Mouse (Mus musculus): ENCODE data around the gene Ern1. TPM values are rescaled to one million over a fixed set of nuclear protein-coding genes. Genes with fewer than 3 reads are reported as not detected.
"Not testable (repeated sequence)": the region's sequence is repeated elsewhere in the genome, so short reads cannot be mapped to it uniquely, and the experiment has no call there.

The Ern1 gene
- polyA plus RNA-seq, 1 experiment from 2014 or later, result 4.4 TPM

GRCm38 (mm10) chr11:106500393-106501307 lies 13.0 kb upstream of the Ern1 start:
- peak; percentile 91 for ATAC-seq (replicated peaks; ENCODE audit: insufficient number of reproducible peaks, low FRiP score, low TSS enrichment)

DNA sequence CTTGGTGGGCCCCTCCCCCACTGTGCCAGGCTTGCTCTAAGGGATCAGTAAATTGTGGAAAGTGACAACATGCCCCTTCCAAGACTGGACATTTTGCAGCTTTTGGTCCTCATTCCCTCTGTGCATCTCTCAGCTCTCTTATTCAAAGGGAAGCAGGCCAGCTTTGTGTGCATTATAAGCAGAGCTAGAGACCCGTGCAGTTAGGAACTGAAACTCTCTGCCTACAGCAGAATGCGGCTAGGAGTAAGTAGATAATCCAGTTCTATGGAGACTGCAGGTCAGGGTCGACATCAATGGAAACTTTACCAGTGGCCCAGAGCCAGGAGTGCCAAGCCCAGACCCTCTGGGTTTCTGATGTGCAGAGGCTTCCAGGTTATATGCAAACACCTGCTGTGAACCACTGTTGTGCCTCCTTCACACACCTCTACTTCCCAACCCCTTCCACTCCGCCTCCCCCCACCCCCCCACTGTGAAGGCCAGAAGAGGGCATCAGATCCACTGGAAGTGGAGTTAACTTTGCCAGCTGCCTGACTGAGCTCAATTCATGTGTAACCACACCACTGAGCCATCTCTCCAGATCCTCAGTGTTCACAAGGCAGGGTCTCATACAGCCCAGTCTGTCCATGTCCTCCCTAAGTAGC lies 11.2 kb upstream of the Ern1 start:
- no peak overlapping the region for H3K9ac ChIP-seq (ENCODE audit: low read depth, low read length)
- no peak for ATAC-seq (replicated peaks; ENCODE audit: insufficient number of reproducible peaks, low FRiP score, low TSS enrichment)
- WGBS (ENCODE audit: insufficient replicate concordance), result 23% methylated on average over 4 of the region's 4 CpGs

More at GRCm38 (mm10) chr11:106500393-106501307, 13.0 kb upstream of the Ern1 start:
- Histone ChIP-seq H3K4me3 (ENCODE audit: low read depth, low read length) (peak overlapping the region; percentile 78), H3K4me2 (peak overlapping the region; percentile 84), H3K36me3 (ENCODE audit: control insufficient read depth, insufficient read depth, low read length) (no peaks in the 10 kb centered on the region), H3K9ac (ENCODE audit: low read depth, low read length) (peak overlapping the region; percentile 99), H3K27me3 (ENCODE audit: control insufficient read depth, insufficient read depth, low read length) (no peaks in the 10 kb centered on the region), H3K27ac (ENCODE audit: low read depth, low read length) (peak overlapping the region; percentile 95), H3K4me1 (ENCODE audit: control insufficient read depth, insufficient read depth, low read length) (no peaks in the 10 kb centered on the region; the same call in 1 of the 2 replicates), H3K9me3 (replicated peaks; ENCODE audit: control insufficient read depth, low read length) (no peaks in the 10 kb centered on the region)
- WGBS (ENCODE audit: insufficient replicate concordance), result under 1% methylated on average over 53 of the region's 55 CpGs

GRCm38 (mm10) chr11:106497926-106498325 lies 10.3 kb upstream of the Ern1 start:
- no peaks in the 10 kb centered on the region for H3K36me3 ChIP-seq (ENCODE audit: control insufficient read depth, insufficient read depth, low read length)
- H3K9me3 ChIP-seq (replicated peaks; ENCODE audit: control insufficient read depth, low read length), result no peaks in the 10 kb centered on the region
- WGBS (ENCODE audit: insufficient replicate concordance), result 91% methylated on average over 2 of the region's 2 CpGs
- ATAC-seq (replicated peaks; ENCODE audit: insufficient number of reproducible peaks, low FRiP score, low TSS enrichment), result no peak
- H3K27ac ChIP-seq (ENCODE audit: low read depth, low read length), result no peak overlapping the region
- H3K4me3 ChIP-seq (ENCODE audit: low read depth, low read length), result no peak overlapping the region
- no peaks in the 10 kb centered on the region for H3K27me3 ChIP-seq (ENCODE audit: control insufficient read depth, insufficient read depth, low read length)
- no peak overlapping the region for H3K9ac ChIP-seq (ENCODE audit: low read depth, low read length)
- no peak overlapping the region for H3K4me2 ChIP-seq
- H3K4me1 ChIP-seq (ENCODE audit: control insufficient read depth, insufficient read depth, low read length), result no peaks in the 10 kb centered on the region; the same call in 1 of the 2 replicates

More for the DNA sequence above, 11.2 kb upstream of the Ern1 start:
- Histone ChIP-seq H3K9me3 (replicated peaks; ENCODE audit: control insufficient read depth, low read length) (no peaks in the 10 kb centered on the region), H3K36me3 (ENCODE audit: control insufficient read depth, insufficient read depth, low read length) (no peaks in the 10 kb centered on the region), H3K4me1 (ENCODE audit: control insufficient read depth, insufficient read depth, low read length) (no peaks in the 10 kb centered on the region; the same call in 1 of the 2 replicates), H3K27me3 (ENCODE audit: control insufficient read depth, insufficient read depth, low read length) (no peaks in the 10 kb centered on the region), H3K4me2 (no peak overlapping the region), H3K4me3 (ENCODE audit: low read depth, low read length) (no peak overlapping the region), H3K27ac (ENCODE audit: low read depth, low read length) (no peak overlapping the region)

DNA sequence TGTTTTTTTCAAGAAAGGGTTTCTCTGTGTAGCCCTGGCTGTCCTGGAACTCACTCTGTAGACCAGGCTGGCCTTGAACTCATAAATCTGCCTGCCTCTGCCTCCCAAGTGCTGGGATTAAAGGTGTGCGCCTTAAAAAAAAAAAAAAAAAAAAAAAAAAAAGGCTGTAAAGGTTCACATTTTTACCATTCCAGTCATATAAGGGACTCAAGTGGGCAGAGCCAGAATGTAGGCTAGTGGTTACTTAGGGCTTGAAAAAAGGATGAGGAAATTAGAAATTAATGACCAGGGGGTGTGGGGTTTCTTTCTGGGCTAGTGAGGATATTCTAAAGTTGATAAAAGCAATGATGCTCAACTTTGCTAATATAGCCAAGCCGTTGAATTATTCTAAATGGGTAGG lies 9.4 kb upstream of the Ern1 start:
- not testable (repeated sequence) for H3K9ac ChIP-seq (ENCODE audit: low read depth, low read length); H3K9me3 ChIP-seq (replicated peaks; ENCODE audit: control insufficient read depth, low read length); H3K4me1 ChIP-seq (ENCODE audit: control insufficient read depth, insufficient read depth, low read length); H3K4me3 ChIP-seq (ENCODE audit: low read depth, low read length); H3K4me2 ChIP-seq; H3K27ac ChIP-seq (ENCODE audit: low read depth, low read length); H3K27me3 ChIP-seq (ENCODE audit: control insufficient read depth, insufficient read depth, low read length); H3K36me3 ChIP-seq (ENCODE audit: control insufficient read depth, insufficient read depth, low read length); ATAC-seq (replicated peaks; ENCODE audit: insufficient number of reproducible peaks, low FRiP score, low TSS enrichment)
- 82% methylated on average over 2 of the region's 2 CpGs for WGBS (ENCODE audit: insufficient replicate concordance)

GRCm38 (mm10) chr11:106492984-106493669 lies 5.5 kb upstream of the Ern1 start:
- H3K27me3 ChIP-seq (ENCODE audit: control insufficient read depth, insufficient read depth, low read length), result no peaks in the 10 kb centered on the region
- H3K4me3 ChIP-seq (ENCODE audit: low read depth, low read length), result no peak overlapping the region
- H3K27ac ChIP-seq (ENCODE audit: low read depth, low read length), result no peak overlapping the region
- no peaks in the 10 kb centered on the region for H3K36me3 ChIP-seq (ENCODE audit: control insufficient read depth, insufficient read depth, low read length)
- H3K9me3 ChIP-seq (replicated peaks; ENCODE audit: control insufficient read depth, low read length), result no peaks in the 10 kb centered on the region
- no peaks in the 10 kb centered on the region for H3K4me1 ChIP-seq (ENCODE audit: control insufficient read depth, insufficient read depth, low read length)
- WGBS (ENCODE audit: insufficient replicate concordance), result 71% methylated on average over 7 of the region's 7 CpGs
- no peak overlapping the region for H3K9ac ChIP-seq (ENCODE audit: low read depth, low read length)
- no peak for ATAC-seq (replicated peaks; ENCODE audit: insufficient number of reproducible peaks, low FRiP score, low TSS enrichment)
- no peak overlapping the region for H3K4me2 ChIP-seq

DNA sequence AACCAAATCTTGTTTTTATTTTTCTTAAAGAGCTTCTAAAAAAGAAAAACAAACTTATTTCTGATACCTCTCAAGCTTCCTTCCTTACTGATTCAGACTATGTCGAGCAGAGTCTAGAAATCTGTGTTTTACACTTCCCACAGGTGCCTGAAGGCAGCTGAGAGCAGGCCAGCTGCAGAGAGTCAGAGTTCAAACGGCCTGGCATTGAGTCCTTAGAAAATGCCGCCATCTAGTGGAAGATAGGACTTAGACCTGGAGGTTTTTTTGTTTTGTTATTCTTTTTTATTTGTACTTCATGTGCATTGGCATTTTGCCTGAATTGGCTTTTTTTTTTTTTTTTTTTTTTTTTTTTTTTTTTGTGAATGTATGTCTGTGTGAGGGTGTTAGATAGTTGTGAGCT lies 3.7 kb upstream of the Ern1 start:
- 3% methylated on average over 3 of the region's 3 CpGs for WGBS (ENCODE audit: insufficient replicate concordance)
- Histone ChIP-seq H3K27ac (ENCODE audit: low read depth, low read length) (no peak overlapping the region), H3K36me3 (ENCODE audit: control insufficient read depth, insufficient read depth, low read length) (no peaks in the 10 kb centered on the region), H3K27me3 (ENCODE audit: control insufficient read depth, insufficient read depth, low read length) (no peaks in the 10 kb centered on the region), H3K9me3 (replicated peaks; ENCODE audit: control insufficient read depth, low read length) (no peaks in the 10 kb centered on the region), H3K4me1 (ENCODE audit: control insufficient read depth, insufficient read depth, low read length) (no peaks in the 10 kb centered on the region), H3K4me2 (no peak overlapping the region), H3K4me3 (ENCODE audit: low read depth, low read length) (no peak overlapping the region), H3K9ac (ENCODE audit: low read depth, low read length) (no peak overlapping the region)
- no peak for ATAC-seq (replicated peaks; ENCODE audit: insufficient number of reproducible peaks, low FRiP score, low TSS enrichment)

DNA sequence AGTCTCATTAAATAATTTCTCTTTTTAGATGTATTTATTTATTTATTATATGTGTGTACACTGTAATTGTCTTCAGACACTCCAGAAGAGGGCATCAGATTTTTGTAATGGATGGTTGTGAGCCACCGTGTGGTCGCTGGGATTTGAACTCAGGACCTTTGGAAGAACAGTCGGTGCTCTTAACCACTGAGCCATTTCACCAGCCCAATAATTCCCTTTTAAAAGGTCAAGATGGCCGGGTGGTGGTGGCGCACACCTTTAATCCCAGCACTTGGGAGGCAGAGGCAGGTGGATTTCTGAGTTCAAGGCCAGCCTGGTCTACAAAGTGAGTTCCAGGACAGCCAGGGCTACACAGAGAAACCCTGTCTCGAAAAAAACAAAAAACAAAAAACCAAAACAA lies 2.9 kb upstream of the Ern1 start:
- not testable (repeated sequence) for H3K36me3 ChIP-seq (ENCODE audit: control insufficient read depth, insufficient read depth, low read length); H3K9ac ChIP-seq (ENCODE audit: low read depth, low read length); H3K9me3 ChIP-seq (replicated peaks; ENCODE audit: control insufficient read depth, low read length); H3K27ac ChIP-seq (ENCODE audit: low read depth, low read length); H3K4me2 ChIP-seq; H3K4me3 ChIP-seq (ENCODE audit: low read depth, low read length); H3K4me1 ChIP-seq (ENCODE audit: control insufficient read depth, insufficient read depth, low read length); ATAC-seq (replicated peaks; ENCODE audit: insufficient number of reproducible peaks, low FRiP score, low TSS enrichment); H3K27me3 ChIP-seq (ENCODE audit: control insufficient read depth, insufficient read depth, low read length)
- WGBS (ENCODE audit: insufficient replicate concordance), result 83% methylated on average over 6 of the region's 6 CpGs

DNA sequence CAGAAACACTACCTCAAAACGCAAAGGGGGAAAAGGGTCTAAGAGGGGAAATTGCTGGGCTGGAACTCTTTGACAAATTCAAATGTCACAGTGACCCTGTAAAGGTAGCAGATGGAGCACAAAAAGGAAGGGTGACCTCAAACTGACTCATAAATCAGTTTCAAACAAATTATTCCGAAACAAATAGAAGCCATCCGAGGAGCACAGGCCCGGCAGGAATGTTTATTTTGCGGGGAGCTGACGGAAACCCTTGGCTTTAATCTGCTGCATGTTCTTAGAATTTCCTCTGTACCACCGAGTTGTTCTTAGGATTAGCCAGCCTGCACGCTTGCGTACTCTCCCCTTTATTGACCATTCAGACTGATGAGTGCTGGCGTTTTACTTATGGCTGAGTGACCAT lies 2.4 kb upstream of the Ern1 start:
- Histone ChIP-seq H3K27ac (ENCODE audit: low read depth, low read length) (no peak overlapping the region), H3K9me3 (replicated peaks; ENCODE audit: control insufficient read depth, low read length) (no peaks in the 10 kb centered on the region), H3K27me3 (ENCODE audit: control insufficient read depth, insufficient read depth, low read length) (no peaks in the 10 kb centered on the region), H3K4me3 (ENCODE audit: low read depth, low read length) (no peak overlapping the region), H3K9ac (ENCODE audit: low read depth, low read length) (no peak overlapping the region), H3K4me2 (no peak overlapping the region), H3K36me3 (ENCODE audit: control insufficient read depth, insufficient read depth, low read length) (no peaks in the 10 kb centered on the region), H3K4me1 (ENCODE audit: control insufficient read depth, insufficient read depth, low read length) (no peaks in the 10 kb centered on the region)
- WGBS (ENCODE audit: insufficient replicate concordance), result 62% methylated on average over 10 of the region's 10 CpGs
- ATAC-seq (replicated peaks; ENCODE audit: insufficient number of reproducible peaks, low FRiP score, low TSS enrichment), result no peak
